In the genomic region with DNA sequence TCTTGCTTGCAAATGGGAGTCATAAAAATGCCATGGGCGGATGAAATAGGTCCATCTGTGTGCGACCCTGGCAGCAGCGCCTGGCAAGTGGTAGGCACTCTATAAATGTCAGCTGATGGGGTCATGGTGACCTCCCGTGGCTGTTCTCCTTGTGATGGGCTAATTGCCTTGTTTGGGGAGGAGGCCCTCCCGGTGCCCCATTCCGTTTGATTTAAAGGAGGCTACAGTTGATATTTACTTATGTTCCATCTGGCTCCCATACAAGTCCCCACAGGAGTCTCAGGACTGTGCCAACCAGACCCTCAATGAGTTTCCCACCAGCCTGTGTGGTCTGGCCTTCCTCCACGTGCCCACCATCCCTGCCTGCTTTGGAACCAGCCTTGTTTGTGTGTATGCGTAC, we compare ENCODE assay signal across 20 mouse cellular contexts.
A peak's percentile ranks its signal among the peaks of the same experiment; 100 is the strongest.
DNase-seq lines count a peak whose midpoint lies in the region; ATAC-seq and TF ChIP-seq lines count a peak whose summit lies in the region.
"Had no signal": no experiment of that assay in that cellular context is flagged by ENCODE, and none has a peak within 500 bp of the region (broad histone marks: within the 10 kb centered on the region; RNA-seq: fewer than 3 reads in every experiment).

No protein-coding gene starts in this region.

- no peak overlapping the region for H3K4me3 ChIP-seq in embryonic facial prominence, embryonic 14.5 days (ENCODE audit: low read depth, low read length)
- H3K4me3 ChIP-seq in embryonic facial prominence, embryonic 10.5 days = no peak overlapping the region
- H3K4me3 ChIP-seq in kidney, postnatal 0 days (replicated peaks; ENCODE audit: low read depth, low read length) = no peak overlapping the region
- H3K4me3 ChIP-seq in limb, embryonic 13.5 days = no peak overlapping the region
- H3K4me3 ChIP-seq: erythroblast, embryonic 14.5 days; heart, embryonic 10.5 days; liver, embryonic 15.5 days; midbrain, embryonic 12.5 days had no signal

- no peak overlapping the region for H3K4me2 ChIP-seq in embryonic facial prominence, embryonic 14.5 days (ENCODE audit: low read depth, low read length)
- H3K4me2 ChIP-seq in kidney, postnatal 0 days (ENCODE audit: low read length) = no peak overlapping the region
- no peak overlapping the region for H3K4me2 ChIP-seq in limb, embryonic 13.5 days (replicated peaks)
- H3K4me2 ChIP-seq: liver, embryonic 15.5 days; midbrain, embryonic 12.5 days had no signal

- no peaks in the 10 kb centered on the region for H3K36me3 ChIP-seq in embryonic facial prominence, embryonic 14.5 days (ENCODE audit: control insufficient read depth, insufficient read depth, low read length)
- H3K36me3 ChIP-seq in embryonic facial prominence, embryonic 10.5 days (replicated peaks) = no peaks in the 10 kb centered on the region
- no peaks in the 10 kb centered on the region for H3K36me3 ChIP-seq in kidney, postnatal 0 days (ENCODE audit: insufficient read depth, low read length)
- H3K36me3 ChIP-seq in limb, embryonic 13.5 days = no peaks in the 10 kb centered on the region
- H3K36me3 ChIP-seq: heart, embryonic 10.5 days; liver, embryonic 15.5 days; midbrain, embryonic 12.5 days had no signal

- DNase-seq in embryonic facial prominence, embryonic 14.5 days (ENCODE audit: low spot score) = peak; percentile 9
- DNase-seq in embryonic facial prominence, embryonic 10.5 days (ENCODE audit: low spot score) = no peak
- peak; percentile 12 for DNase-seq in kidney, postnatal 0 days (ENCODE audit: low spot score)
- DNase-seq in kidney, adult 8-10 months = no peak
- DNase-seq in embryo, embryonic 11.5 days (ENCODE audit: low read depth, low spot score) = peak; percentile 22
- DNase-seq in frontal cortex, postnatal 36 days (ENCODE audit: low spot score in 2 of 2) = no peak
- DNase-seq in thymus, postnatal 36 days = no peak
- DNase-seq: adrenal gland, postnatal 10 days; B cell, adult 2 months; cerebellum, postnatal 25 days; heart, postnatal 36 days; layer of hippocampus, adult 9-11 months; lung, postnatal 14 days; thymus, adult 18-20 months had no signal

- no peaks in the 10 kb centered on the region for H3K9me3 ChIP-seq in embryonic facial prominence, embryonic 14.5 days (ENCODE audit: control insufficient read depth, low read length)
- H3K9me3 ChIP-seq in embryonic facial prominence, embryonic 10.5 days = no peaks in the 10 kb centered on the region
- no peaks in the 10 kb centered on the region for H3K9me3 ChIP-seq in kidney, postnatal 0 days (replicated peaks; ENCODE audit: low read length)
- H3K9me3 ChIP-seq in limb, embryonic 13.5 days = no peaks in the 10 kb centered on the region; the same call in 1 of the 2 replicates
- H3K9me3 ChIP-seq: heart, embryonic 10.5 days; liver, embryonic 15.5 days; midbrain, embryonic 12.5 days had no signal

- no peak for ATAC-seq in embryonic facial prominence, embryonic 14.5 days (ENCODE audit: low read depth)
- ATAC-seq in kidney, postnatal 0 days (replicated peaks; ENCODE audit: low FRiP score, low read depth) = no peak
- ATAC-seq in limb, embryonic 13.5 days (ENCODE audit: low FRiP score, low read depth) = 0 out of 2 replicates have a peak, but pooled peaks have one; percentile 14
- ATAC-seq: intestine, postnatal 0 days had no signal

- WGBS in embryonic facial prominence, embryonic 14.5 days = 66% methylated on average over 8 of the region's 8 CpGs
- 83% methylated on average over 8 of the region's 8 CpGs for WGBS in embryonic facial prominence, embryonic 10.5 days
- WGBS in kidney, postnatal 0 days = 37% methylated on average over 8 of the region's 8 CpGs
- 16% methylated on average over 8 of the region's 8 CpGs for WGBS in limb, embryonic 13.5 days

- H3K27ac ChIP-seq in embryonic facial prominence, embryonic 14.5 days (replicated peaks; ENCODE audit: low read depth, low read length) = no peak overlapping the region; the same call in 1 of the 2 replicates
- H3K27ac ChIP-seq in embryonic facial prominence, embryonic 10.5 days (replicated peaks) = no peak overlapping the region
- H3K27ac ChIP-seq in kidney, postnatal 0 days = no peak overlapping the region
- peak overlapping the region; percentile 35; the same call in 1 of the 2 replicates for H3K27ac ChIP-seq in limb, embryonic 13.5 days
- H3K27ac ChIP-seq: heart, embryonic 10.5 days; liver, embryonic 15.5 days; midbrain, embryonic 12.5 days had no signal

- peaks cover 8% of the 10 kb centered on the region; the same call in 1 of the 2 replicates for H3K4me1 ChIP-seq in embryonic facial prominence, embryonic 14.5 days (ENCODE audit: control insufficient read depth, insufficient read depth, low read length)
- H3K4me1 ChIP-seq in embryonic facial prominence, embryonic 10.5 days = peaks cover 22% of the 10 kb centered on the region
- H3K4me1 ChIP-seq in kidney, postnatal 0 days (replicated peaks; ENCODE audit: insufficient read depth, low read length) = no peaks in the 10 kb centered on the region
- peaks cover 32% of the 10 kb centered on the region for H3K4me1 ChIP-seq in limb, embryonic 13.5 days
- H3K4me1 ChIP-seq: heart, embryonic 10.5 days; liver, embryonic 15.5 days; midbrain, embryonic 12.5 days had no signal

- no peak overlapping the region for H3K9ac ChIP-seq in embryonic facial prominence, embryonic 14.5 days (ENCODE audit: low read depth, low read length)
- no peak overlapping the region for H3K9ac ChIP-seq in kidney, postnatal 0 days (ENCODE audit: low read depth, low read length)
- H3K9ac ChIP-seq in limb, embryonic 13.5 days = no peak overlapping the region
- H3K9ac ChIP-seq: liver, embryonic 15.5 days; midbrain, embryonic 12.5 days had no signal

- TF ChIP-seq CTCF in kidney, postnatal 0 days (IDR thresholded peaks at IDR 0.05; ENCODE audit: low read depth) = no peak

- H3K27me3 ChIP-seq in embryonic facial prominence, embryonic 14.5 days (replicated peaks; ENCODE audit: control insufficient read depth, insufficient read depth, low read length) = no peaks in the 10 kb centered on the region
- H3K27me3 ChIP-seq in embryonic facial prominence, embryonic 10.5 days (replicated peaks; ENCODE audit: low read depth, poor library complexity, severe bottlenecking) = no peaks in the 10 kb centered on the region
- no peaks in the 10 kb centered on the region for H3K27me3 ChIP-seq in kidney, postnatal 0 days (ENCODE audit: insufficient read depth, low read length)
- H3K27me3 ChIP-seq in limb, embryonic 13.5 days = no peaks in the 10 kb centered on the region
- H3K27me3 ChIP-seq: liver, embryonic 15.5 days; midbrain, embryonic 12.5 days had no signal

Comparison
In these comparisons a context has a peak if more than half of its experiments do, and no peak if none do; other contexts are left out.
1. DNase-seq: peak in embryonic facial prominence, embryonic 14.5 days (single experiment), kidney, postnatal 0 days (single experiment) and embryo, embryonic 11.5 days (single experiment); none in embryonic facial prominence, embryonic 10.5 days (single experiment), kidney, adult 8-10 months (0 of 2), frontal cortex, postnatal 36 days (0 of 2) and thymus, postnatal 36 days (0 of 2).